Mouse (Mus musculus): ENCODE results near the gene Rasa3.

DNA sequence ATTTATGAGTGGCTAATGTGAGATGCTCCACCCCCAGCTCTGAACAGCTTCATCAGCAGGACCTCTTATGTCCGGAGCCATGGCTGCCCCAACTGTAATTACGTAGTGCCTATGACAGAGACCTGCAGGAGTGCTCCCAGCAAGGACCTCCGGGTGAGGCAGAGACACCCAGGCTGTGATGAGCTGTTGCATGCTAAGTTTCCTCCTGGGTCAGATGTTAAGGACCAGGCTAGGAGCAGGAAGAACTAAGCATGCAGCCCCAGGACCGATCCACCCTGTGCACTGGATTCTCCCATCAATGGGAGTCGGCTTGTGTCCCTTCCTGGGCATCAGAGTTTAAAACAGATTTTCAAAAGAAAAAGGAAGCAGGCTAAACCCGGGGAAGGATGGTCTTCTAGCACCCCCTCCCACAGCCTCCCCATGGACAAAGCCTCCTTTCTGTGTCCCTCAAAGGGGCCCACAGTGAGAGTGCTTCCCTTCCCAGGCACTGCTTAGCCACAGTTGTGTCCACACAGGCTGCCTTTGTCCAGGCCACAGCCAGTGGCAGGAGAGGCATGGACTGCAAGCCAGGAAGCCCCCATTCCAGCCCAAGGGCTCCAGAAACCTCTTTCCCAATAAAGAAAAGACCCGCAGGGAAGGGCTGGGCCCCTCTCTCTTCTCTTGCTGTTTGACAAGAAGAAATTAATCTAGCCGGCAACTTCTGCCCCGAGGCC lies 54.2 kb downstream of the Rasa3 start:
- TF ChIP-seq MAX (IDR thresholded peaks at IDR 0.05): no peak
- TF ChIP-seq MYOD1 (IDR thresholded peaks at IDR 0.05; ENCODE audit: control insufficient read depth, insufficient read length, low read depth): no peak
